Mouse (Mus musculus) hindbrain, embryonic 14.5 days (tissue): ENCODE measurements around the gene Stoml1. TPM values are rescaled to one million over a fixed set of nuclear protein-coding genes. Genes with fewer than 3 reads are reported as not detected.
"Not testable (repeated sequence)": the region's sequence is repeated elsewhere in the genome, so short reads cannot be mapped to it uniquely, and the experiment has no call there.

Experiments
- ATAC-seq: fragments of 200-750 bp; cut with Nextera tagmentation; 2 replicates; pipeline ENCODE4 v1.8.0; 2017; ENCODE audit warnings: moderate number of reproducible peaks, mild to moderate bottlenecking, moderate TSS enrichment, moderate library complexity; ENCODE audit not compliant: low FRiP score
- DNase-seq: peaks from one replicate; pipeline ENCODE4 v3.0.0-alpha.2; 2015; ENCODE audit warnings: low spot score
- H3K27ac ChIP-seq: fragments of 300-500 bp; sonication (generic); 2 replicates; pipeline ENCODE4 v1.5.1; 2014; ENCODE audit warnings: mild to moderate bottlenecking, moderate library complexity
- H3K27me3 ChIP-seq: fragments of 300-500 bp; sonication (generic); 2 replicates; pipeline ENCODE4 v1.6.1; 2014; ENCODE audit warnings: mild to moderate bottlenecking, low read length, mixed read lengths; ENCODE audit not compliant: control insufficient read depth, insufficient read depth
- H3K36me3 ChIP-seq: fragments of 300-500 bp; sonication (generic); replicated peaks from 2 replicates; pipeline ENCODE4 v1.6.1; 2014; ENCODE audit not compliant: control insufficient read depth, insufficient read depth
- H3K4me1 ChIP-seq: fragments of 300-500 bp; sonication (generic); replicated peaks from 2 replicates; pipeline ENCODE4 v1.6.1; 2014; ENCODE audit warnings: antibody characterized with exemption, low read length, mixed read lengths; ENCODE audit not compliant: control insufficient read depth, insufficient read depth
- H3K4me2 ChIP-seq: fragments of 300-500 bp; sonication (generic); replicated peaks from 2 replicates; pipeline ENCODE4 v1.6.1; 2014; ENCODE audit warnings: mild to moderate bottlenecking, moderate library complexity
- H3K4me3 ChIP-seq: fragments of 300-500 bp; sonication (generic); replicated peaks from 2 replicates; pipeline ENCODE4 v1.5.1; 2014; ENCODE audit warnings: mild to moderate bottlenecking, low read length
- H3K9ac ChIP-seq: fragments of 300-500 bp; sonication (generic); 2 replicates; pipeline ENCODE4 v1.6.1; 2014
- H3K9me3 ChIP-seq: fragments of 300-500 bp; sonication (generic); 2 replicates; pipeline ENCODE4 v1.6.1; 2016; ENCODE audit warnings: low read length; ENCODE audit not compliant: control insufficient read depth
- WGBS: fragments of 180-500 bp; shearing (Covaris S2); extraction: QIAGEN DNeasy Blood & Tissue Kit; methylation state at CpG from one replicate; pipeline ENCODE4 v1.1.7; 2014; 5-methylcytosine and 5-hydroxymethylcytosine counted together
- polyA plus RNA-seq: library from polyadenylated mRNA; unstranded; fragments of >200 nt; fragmentation: Nextera tagmentation; extraction: Ambion mirVana; gene quantifications from 2 replicates; pipeline ENCODE4 v1.2.1, GENCODE M21; 2014

Gene Stoml1
- polyA plus RNA-seq, 1 experiment from 2014 or later, result 103 TPM

DNA sequence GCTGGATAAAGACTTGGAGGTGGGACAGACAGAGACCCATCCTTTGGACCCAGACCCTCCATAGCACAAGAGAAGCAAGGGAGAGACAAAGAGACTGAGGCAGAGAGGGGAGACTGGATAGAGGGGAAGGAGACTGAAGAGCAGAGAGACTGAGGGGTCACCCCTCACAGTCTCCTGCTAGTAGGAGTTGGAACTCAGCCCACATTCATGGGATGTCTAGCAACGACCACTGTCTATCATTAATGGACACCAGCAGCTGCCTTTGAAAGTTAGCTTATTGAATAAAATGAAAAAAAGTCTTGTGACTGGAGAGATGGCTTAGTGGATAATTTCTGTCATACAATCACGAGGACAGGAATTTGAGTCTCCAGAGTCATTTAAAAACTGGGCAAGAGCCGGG, 14.1 kb downstream of the Stoml1 start:
- no peaks in the 10 kb centered on the region for H3K27me3 ChIP-seq
- H3K4me1 ChIP-seq, result no peaks in the 10 kb centered on the region
- DNase-seq (no peak), ATAC-seq (no peak)
- H3K4me3 ChIP-seq, result no peak overlapping the region
- no peaks in the 10 kb centered on the region for H3K9me3 ChIP-seq
- peaks cover 16% of the 10 kb centered on the region for H3K36me3 ChIP-seq
- WGBS, result 68% methylated on average over 3 of the region's 3 CpGs
- H3K4me2 ChIP-seq, result no peak overlapping the region
- H3K27ac ChIP-seq, result peak overlapping the region; percentile 16; the same call in 1 of the 2 replicates
- H3K9ac ChIP-seq, result no peak overlapping the region

- H3K9me3 ChIP-seq, result no peaks in the 10 kb centered on the region
- H3K36me3 ChIP-seq, result peaks cover 6% of the 10 kb centered on the region; the same call in 1 of the 2 replicates
- no peak for ATAC-seq
- WGBS, result 61% methylated on average over 12 of the region's 12 CpGs
- H3K27me3 ChIP-seq, result no peaks in the 10 kb centered on the region
- no peak overlapping the region for H3K9ac ChIP-seq
- H3K4me2 ChIP-seq, result no peak overlapping the region
- H3K4me1 ChIP-seq, result no peaks in the 10 kb centered on the region
- no peak overlapping the region for H3K4me3 ChIP-seq
- no peak overlapping the region for H3K27ac ChIP-seq
- DNase-seq, result peak; percentile 79
Observed at GRCm38 (mm10) chr9:58268384-58269313, 15.7 kb downstream of the Stoml1 start.

GRCm38 (mm10) chr9:58270081-58270480, 17.1 kb downstream of the Stoml1 start:
- DNase-seq (no peak), ATAC-seq (no peak)
- Histone ChIP-seq H3K9me3 (no peaks in the 10 kb centered on the region), H3K4me2 (no peak overlapping the region), H3K9ac (no peak overlapping the region), H3K27ac (no peak overlapping the region), H3K4me3 (no peak overlapping the region), H3K4me1 (no peaks in the 10 kb centered on the region), H3K27me3 (no peaks in the 10 kb centered on the region), H3K36me3 (no peaks in the 10 kb centered on the region)
- WGBS, result 74% methylated on average over 3 of the region's 3 CpGs

DNA sequence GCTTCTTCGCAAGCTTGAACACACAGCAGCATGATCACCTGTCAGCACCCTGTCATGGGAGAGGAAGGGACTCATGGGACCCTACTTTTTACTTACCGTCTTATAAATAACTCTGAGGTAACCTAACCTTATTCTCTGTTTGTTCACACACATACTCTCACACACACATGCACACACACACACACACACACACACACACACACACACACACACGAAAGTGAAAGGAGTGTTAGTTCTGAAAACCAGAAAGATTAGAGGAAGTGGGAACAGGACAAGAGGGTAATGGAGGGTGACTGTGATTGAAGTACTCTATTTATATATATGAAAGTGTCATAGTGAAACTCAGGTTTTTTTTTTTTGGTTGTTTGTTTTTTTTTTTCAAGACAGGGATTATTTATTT, 18.1 kb downstream of the Stoml1 start:
- Histone ChIP-seq H3K4me3 (no peak overlapping the region), H3K36me3 (no peaks in the 10 kb centered on the region), H3K27me3 (no peaks in the 10 kb centered on the region), H3K4me2 (no peak overlapping the region), H3K9ac (no peak overlapping the region), H3K4me1 (no peaks in the 10 kb centered on the region), H3K27ac (no peak overlapping the region), H3K9me3 (no peaks in the 10 kb centered on the region)
- 96% methylated on average over 3 of the region's 3 CpGs for WGBS
- no peak for ATAC-seq
- DNase-seq, result no peak

DNA sequence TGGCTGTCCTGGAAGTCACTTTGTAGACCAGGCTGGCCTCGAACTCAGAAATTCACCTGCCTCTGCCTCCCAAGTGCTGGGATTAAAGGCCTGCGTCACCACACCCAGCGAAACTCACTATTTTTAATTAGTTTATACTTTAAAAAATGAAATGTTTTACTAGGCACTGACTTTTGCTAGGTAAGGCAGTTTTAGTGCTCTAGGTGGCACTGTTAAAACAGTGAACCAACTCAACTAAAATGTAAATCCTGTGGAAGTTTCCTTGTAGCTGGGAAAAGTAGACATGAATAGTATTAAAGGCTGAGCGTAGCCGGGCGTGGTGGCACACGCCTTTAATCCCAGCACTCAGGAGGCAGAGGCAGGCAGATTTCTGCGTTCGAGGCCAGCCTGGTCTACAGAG, 18.6 kb downstream of the Stoml1 start:
- H3K4me1 ChIP-seq, H3K4me2 ChIP-seq, DNase-seq, ATAC-seq, H3K4me3 ChIP-seq, H3K9me3 ChIP-seq, H3K36me3 ChIP-seq, H3K27ac ChIP-seq, H3K27me3 ChIP-seq, H3K9ac ChIP-seq: not testable (repeated sequence)
- WGBS, result 91% methylated on average over 9 of the region's 9 CpGs

- H3K36me3 ChIP-seq, result no peaks in the 10 kb centered on the region
- no peaks in the 10 kb centered on the region for H3K9me3 ChIP-seq
- no peak overlapping the region for H3K9ac ChIP-seq
- H3K27ac ChIP-seq, result no peak overlapping the region
- no peak overlapping the region for H3K4me2 ChIP-seq
- WGBS, result 67% methylated on average over 2 of the region's 2 CpGs
- H3K4me1 ChIP-seq, result no peaks in the 10 kb centered on the region
- DNase-seq, result no peak
- no peak for ATAC-seq
- no peaks in the 10 kb centered on the region for H3K27me3 ChIP-seq
- H3K4me3 ChIP-seq, result no peak overlapping the region
Observed at GRCm38 (mm10) chr9:58272068-58272541, 19.1 kb downstream of the Stoml1 start.

- ATAC-seq, result no peak
Observed at GRCm38 (mm10) chr9:58272855-58273254, 19.9 kb downstream of the Stoml1 start.

GRCm38 (mm10) chr9:58274101-58274604, 21.2 kb downstream of the Stoml1 start:
- no peak for ATAC-seq
- no peak overlapping the region for H3K4me2 ChIP-seq
- no peaks in the 10 kb centered on the region for H3K4me1 ChIP-seq
- DNase-seq, result no peak
- WGBS, result 84% methylated on average over 7 of the region's 7 CpGs
- H3K9ac ChIP-seq, result no peak overlapping the region
- no peak overlapping the region for H3K4me3 ChIP-seq
- H3K9me3 ChIP-seq, result no peaks in the 10 kb centered on the region
- no peaks in the 10 kb centered on the region for H3K36me3 ChIP-seq
- no peak overlapping the region for H3K27ac ChIP-seq
- no peaks in the 10 kb centered on the region for H3K27me3 ChIP-seq

More at GRCm38 (mm10) chr9:58272855-58273254, 19.9 kb downstream of the Stoml1 start:
- Histone ChIP-seq H3K4me3 (no peak overlapping the region), H3K27ac (no peak overlapping the region), H3K27me3 (no peaks in the 10 kb centered on the region), H3K9ac (no peak overlapping the region), H3K36me3 (no peaks in the 10 kb centered on the region), H3K4me1 (no peaks in the 10 kb centered on the region), H3K4me2 (no peak overlapping the region), H3K9me3 (no peaks in the 10 kb centered on the region)
- no peak for DNase-seq
- 76% methylated on average over 9 of the region's 9 CpGs for WGBS

DNA sequence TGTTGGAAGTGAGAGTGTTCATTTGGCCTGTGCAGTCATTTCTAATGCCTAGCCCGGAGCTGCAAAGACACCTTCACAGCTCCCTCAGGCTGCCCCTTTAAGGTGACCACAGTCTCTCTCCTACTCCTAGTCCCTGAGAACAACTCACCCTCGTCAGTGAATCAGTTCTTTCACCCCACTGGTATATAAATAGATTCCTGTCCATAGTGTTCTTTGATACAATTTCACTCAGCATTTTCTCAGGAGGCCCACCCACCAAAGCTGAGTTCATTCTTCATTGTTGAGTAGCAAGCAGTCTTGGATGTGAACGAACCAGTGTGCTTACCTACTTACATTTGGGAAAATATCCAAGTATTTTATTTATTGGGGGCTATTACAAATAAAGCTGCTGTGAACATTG, 21.7 kb downstream of the Stoml1 start:
- Histone ChIP-seq H3K27ac (no peak overlapping the region), H3K9me3 (no peaks in the 10 kb centered on the region), H3K4me2 (no peak overlapping the region), H3K9ac (no peak overlapping the region), H3K4me1 (no peaks in the 10 kb centered on the region), H3K27me3 (no peaks in the 10 kb centered on the region), H3K4me3 (no peak overlapping the region), H3K36me3 (no peaks in the 10 kb centered on the region)
- no peak for DNase-seq
- 49% methylated on average over 3 of the region's 3 CpGs for WGBS
- no peak for ATAC-seq
